Mouse (Mus musculus): ENCODE results near the gene Matk.

- TF ChIP-seq CTCF (IDR thresholded peaks at IDR 0.05; ENCODE audit: low read depth), result no peak
- TF ChIP-seq EP300 (IDR thresholded peaks at IDR 0.05; ENCODE audit: low read depth), result no peak
Measured at GRCm38 (mm10) chr10:81265540-81265939, 12.8 kb downstream of the Matk start.
